Mouse (Mus musculus) E14TG2a.4 (cell line): ENCODE measurements around the gene Cdh13.

Experiments
- CTCF ChIP-seq: conservative IDR thresholded peaks from 2 replicates; pipeline ENCODE4 v1.5.1; 2014; ENCODE audit warnings: low read length
- NANOG ChIP-seq: IDR thresholded peaks from 2 replicates; pipeline ENCODE4 v1.6.1; 2014; ENCODE audit warnings: borderline replicate concordance, low read length, mixed read lengths
- POU5F1 ChIP-seq: IDR thresholded peaks from 2 replicates; pipeline ENCODE4 v1.6.1; 2014; ENCODE audit warnings: low read length, borderline replicate concordance

- no peak for TF ChIP-seq CTCF
- TF ChIP-seq NANOG, result no peak
- TF ChIP-seq POU5F1, result no peak
Measured at GRCm38 (mm10) chr8:118789649-118790048, 506.1 kb downstream of the Cdh13 start.
